Mouse (Mus musculus): Measurements from ENCODE around the gene Dbt.

The Dbt gene

GRCm38 (mm10) chr3:116512904-116513716 is at the start of gene Dbt:
Gene Dbt, plus strand, starts transcription at chr3:116513070.
- DNase-seq (ENCODE audit: low read depth, low spot score), result peak; percentile 80

GRCm38 (mm10) chr3:116464318-116464717 is 48.6 kb upstream of the Dbt start:
- no peak for DNase-seq (ENCODE audit: low read depth, low spot score)

GRCm38 (mm10) chr3:116465709-116466108 is 47.2 kb upstream of the Dbt start:
- DNase-seq (ENCODE audit: low read depth, low spot score), result no peak

- DNase-seq (ENCODE audit: low read depth, low spot score), result no peak
Measured at GRCm38 (mm10) chr3:116474602-116475001, 38.3 kb upstream of the Dbt start.

GRCm38 (mm10) chr3:116476686-116477298 is 36.1 kb upstream of the Dbt start:
- DNase-seq (ENCODE audit: low read depth, low spot score), result no peak

GRCm38 (mm10) chr3:116477351-116477750 is 35.5 kb upstream of the Dbt start:
- DNase-seq (ENCODE audit: low read depth, low spot score), result no peak

- DNase-seq (ENCODE audit: low read depth, low spot score), result peak; percentile 27
Measured at GRCm38 (mm10) chr3:116480119-116480518, 32.8 kb upstream of the Dbt start.

GRCm38 (mm10) chr3:116480937-116481336 is 31.9 kb upstream of the Dbt start:
- no peak for DNase-seq (ENCODE audit: low read depth, low spot score)

- no peak for DNase-seq (ENCODE audit: low read depth, low spot score)
Measured at GRCm38 (mm10) chr3:116482724-116483123, 30.1 kb upstream of the Dbt start.

- DNase-seq (ENCODE audit: low read depth, low spot score), result no peak
Measured at GRCm38 (mm10) chr3:116483271-116483670, 29.6 kb upstream of the Dbt start.

GRCm38 (mm10) chr3:116490920-116491319 is 21.9 kb upstream of the Dbt start:
- DNase-seq (ENCODE audit: low read depth, low spot score), result no peak

GRCm38 (mm10) chr3:116491923-116492454 is 20.9 kb upstream of the Dbt start:
- no peak for DNase-seq (ENCODE audit: low read depth, low spot score)

GRCm38 (mm10) chr3:116493658-116494057 is 19.2 kb upstream of the Dbt start:
- no peak for DNase-seq (ENCODE audit: low read depth, low spot score)

- DNase-seq (ENCODE audit: low read depth, low spot score), result no peak
Measured at GRCm38 (mm10) chr3:116495671-116496070, 17.2 kb upstream of the Dbt start.

- peak; percentile 97 for DNase-seq (ENCODE audit: low read depth, low spot score)
Measured at GRCm38 (mm10) chr3:116507772-116508351, 5.0 kb upstream of the Dbt start, which contains the start of gene Rtca. Gene Rtca, minus strand, starts transcription at chr3:116508208.

- DNase-seq (ENCODE audit: low read depth, low spot score), result no peak
Measured at GRCm38 (mm10) chr3:116512151-116512903, 543 bp upstream of the Dbt start.

GRCm38 (mm10) chr3:116520141-116520761 is 7.4 kb downstream of the Dbt start:
- DNase-seq (ENCODE audit: low read depth, low spot score), result no peak

GRCm38 (mm10) chr3:116529741-116530140 is 16.9 kb downstream of the Dbt start:
- DNase-seq (ENCODE audit: low read depth, low spot score), result no peak

GRCm38 (mm10) chr3:116530826-116531225 is 18.0 kb downstream of the Dbt start:
- DNase-seq (ENCODE audit: low read depth, low spot score), result no peak

- no peak for DNase-seq (ENCODE audit: low read depth, low spot score)
Measured at GRCm38 (mm10) chr3:116536428-116537199, 23.7 kb downstream of the Dbt start.

Measured in retina, postnatal 7 days (tissue).